Mouse (Mus musculus): ENCODE measurements around the gene Trmt1. TPM values are rescaled to one million over a fixed set of nuclear protein-coding genes. Genes with fewer than 3 reads are reported as not detected.
A peak's percentile ranks its signal among the peaks of the same experiment; 100 is the strongest.

The Trmt1 gene
- polyA plus RNA-seq, 1 experiment from 2014 or later, result 58.1 TPM

DNA sequence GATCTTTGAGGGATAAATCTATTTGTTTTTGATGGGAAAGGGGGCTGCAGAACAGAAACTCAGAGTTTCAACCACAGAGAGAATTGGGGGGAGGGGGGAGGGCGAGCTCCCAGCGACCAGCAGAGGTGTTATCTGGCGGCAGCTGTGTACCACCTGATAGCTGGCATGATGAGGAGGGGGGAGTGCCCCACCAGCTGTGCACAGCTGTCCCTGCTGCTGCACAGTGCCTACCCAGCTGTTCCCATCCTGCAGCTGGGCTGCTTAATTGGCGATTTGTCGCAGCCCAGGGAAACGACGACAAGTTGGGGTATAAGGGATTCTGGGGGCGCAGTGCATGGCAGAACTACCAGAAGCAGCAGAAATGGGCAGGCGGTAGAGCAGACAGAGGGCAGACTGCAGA is 38.6 kb downstream of the Trmt1 start:
- no peak overlapping the region for H3K4me3 ChIP-seq
- peak overlapping the region; percentile 60; the same call in 1 of the 2 replicates for H3K27ac ChIP-seq (replicated peaks)
- H3K9me3 ChIP-seq (replicated peaks), result no peaks in the 10 kb centered on the region
- peaks cover 50% of the 10 kb centered on the region for H3K4me1 ChIP-seq
- 51% methylated on average over 9 of the region's 9 CpGs for WGBS
- H3K27me3 ChIP-seq (ENCODE audit: low read depth, poor library complexity, severe bottlenecking), result peaks cover 100% of the 10 kb centered on the region
- H3K36me3 ChIP-seq, result no peaks in the 10 kb centered on the region
- DNase-seq (ENCODE audit: low spot score), result no peak

DNA sequence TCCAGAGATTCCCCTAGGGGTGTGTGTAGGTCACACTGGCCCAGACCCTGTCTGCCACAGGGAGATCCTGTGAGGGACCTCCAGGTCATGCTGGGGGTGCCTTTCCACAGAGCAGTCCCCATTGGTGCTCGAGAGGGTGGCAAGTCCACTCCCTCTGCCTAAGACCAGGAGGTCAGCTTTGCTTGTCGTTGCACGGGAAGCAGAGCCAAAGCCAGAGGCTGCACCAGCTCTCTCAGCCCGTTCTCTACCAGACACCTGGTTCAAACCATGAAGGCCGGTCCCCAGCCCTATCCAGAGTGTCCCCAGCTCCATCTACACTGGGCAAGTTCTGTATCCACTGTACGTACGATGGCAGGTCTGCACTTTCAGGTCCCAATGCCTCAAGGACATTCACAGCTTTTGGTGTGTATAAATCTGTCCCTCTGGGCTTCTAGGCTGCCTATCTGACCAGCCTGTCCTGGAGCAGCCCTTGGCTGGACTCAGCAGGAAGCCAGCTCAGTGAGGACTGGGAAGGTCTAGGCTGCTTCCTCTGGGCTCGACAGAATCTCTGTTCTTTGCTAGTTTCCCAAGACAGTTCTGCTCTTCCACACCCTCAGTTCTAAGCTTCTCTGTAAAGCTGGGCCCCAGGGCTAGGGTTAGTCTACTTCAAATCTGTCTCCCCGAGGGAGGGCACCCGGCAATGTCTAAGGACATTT is 39.3 kb downstream of the Trmt1 start:
- H3K27me3 ChIP-seq (ENCODE audit: low read depth, poor library complexity, severe bottlenecking), result peaks cover 100% of the 10 kb centered on the region
- no peak overlapping the region for H3K4me3 ChIP-seq
- DNase-seq (ENCODE audit: low spot score), result no peak
- no peaks in the 10 kb centered on the region for H3K36me3 ChIP-seq
- H3K4me1 ChIP-seq, result peaks cover 57% of the 10 kb centered on the region
- 58% methylated on average over 10 of the region's 10 CpGs for WGBS
- no peaks in the 10 kb centered on the region for H3K9me3 ChIP-seq (replicated peaks)
- H3K27ac ChIP-seq (replicated peaks), result peak overlapping the region; percentile 60; the same call in 1 of the 2 replicates

DNA sequence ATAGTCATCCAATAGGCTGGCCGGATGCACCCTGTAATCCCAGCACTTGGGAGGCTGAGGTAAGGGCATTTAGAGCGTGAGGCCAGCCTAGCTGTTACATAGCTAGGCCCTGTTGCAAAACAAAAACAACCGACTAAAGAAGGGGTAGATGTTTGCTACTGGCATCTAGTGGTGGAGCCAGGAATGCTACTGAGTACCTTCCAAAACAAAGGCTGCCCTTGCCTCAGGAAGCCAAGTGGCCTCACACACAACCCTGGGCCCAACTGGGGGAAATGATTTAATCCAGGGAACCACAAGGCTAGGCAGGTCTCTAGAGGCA is 39.8 kb downstream of the Trmt1 start:
- no peak for DNase-seq (ENCODE audit: low spot score)
- Histone ChIP-seq H3K27ac (replicated peaks) (peak overlapping the region; percentile 60; the same call in 1 of the 2 replicates), H3K4me1 (peaks cover 62% of the 10 kb centered on the region), H3K27me3 (ENCODE audit: low read depth, poor library complexity, severe bottlenecking) (peaks cover 100% of the 10 kb centered on the region), H3K9me3 (replicated peaks) (no peaks in the 10 kb centered on the region), H3K36me3 (no peaks in the 10 kb centered on the region), H3K4me3 (no peak overlapping the region)
- WGBS, result 17% methylated on average over 3 of the region's 3 CpGs

DNA sequence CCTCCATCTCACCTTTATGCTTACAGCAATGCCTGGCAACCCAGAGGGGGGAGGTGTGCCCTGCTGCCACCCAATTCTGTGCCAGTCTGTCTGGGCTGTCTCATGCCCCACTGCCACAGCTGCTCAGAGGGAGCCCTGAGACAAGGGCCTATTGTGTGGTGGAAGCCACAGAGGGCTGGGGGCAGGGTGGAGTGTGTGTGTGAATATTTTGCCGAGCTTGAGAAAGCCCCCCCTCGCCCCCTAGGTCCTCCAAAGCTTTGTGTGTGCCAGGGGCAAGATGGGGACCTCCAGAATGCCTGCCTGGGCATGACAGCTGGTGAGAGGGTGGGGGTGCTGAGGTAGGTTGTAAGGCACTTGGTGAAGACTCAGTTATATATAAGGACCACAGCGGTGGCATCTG is 42.4 kb downstream of the Trmt1 start:
- Histone ChIP-seq H3K9me3 (replicated peaks) (no peaks in the 10 kb centered on the region), H3K36me3 (no peaks in the 10 kb centered on the region), H3K27ac (replicated peaks) (peak overlapping the region; percentile 82), H3K4me1 (peaks cover 75% of the 10 kb centered on the region), H3K4me3 (no peak overlapping the region), H3K27me3 (ENCODE audit: low read depth, poor library complexity, severe bottlenecking) (peaks cover 100% of the 10 kb centered on the region)
- WGBS, result 75% methylated on average over 3 of the region's 3 CpGs
- no peak for DNase-seq (ENCODE audit: low spot score)

DNA sequence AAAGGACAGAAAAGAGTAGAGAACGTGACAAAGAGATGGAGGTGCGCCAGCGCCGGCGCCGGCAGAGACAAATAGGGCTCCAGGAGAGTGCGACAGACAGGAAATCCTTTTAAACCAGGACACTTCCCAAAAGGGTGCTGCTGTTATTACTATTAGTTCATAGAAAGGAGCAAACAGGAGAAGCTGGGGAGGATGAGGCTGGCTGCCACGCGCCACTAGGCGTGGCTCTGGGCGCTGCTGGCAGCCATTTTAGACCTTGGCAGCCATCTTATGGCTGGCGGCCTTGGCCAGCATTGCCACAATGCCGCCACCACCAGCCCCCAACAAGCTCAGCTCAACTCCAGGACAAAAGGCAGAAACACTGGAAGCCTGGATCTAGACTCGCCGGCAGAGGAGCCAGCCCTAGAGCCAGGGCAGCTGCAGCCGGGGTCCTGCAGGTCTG is 43.8 kb downstream of the Trmt1 start:
- no peak for DNase-seq (ENCODE audit: low spot score)
- 93% methylated on average over 16 of the region's 16 CpGs for WGBS
- peaks cover 100% of the 10 kb centered on the region for H3K27me3 ChIP-seq (ENCODE audit: low read depth, poor library complexity, severe bottlenecking)
- H3K36me3 ChIP-seq, result no peaks in the 10 kb centered on the region
- H3K4me3 ChIP-seq, result no peak overlapping the region
- H3K27ac ChIP-seq (replicated peaks), result peak overlapping the region; percentile 82; the same call in 1 of the 2 replicates
- no peaks in the 10 kb centered on the region for H3K9me3 ChIP-seq (replicated peaks)
- H3K4me1 ChIP-seq, result peaks cover 61% of the 10 kb centered on the region

DNA sequence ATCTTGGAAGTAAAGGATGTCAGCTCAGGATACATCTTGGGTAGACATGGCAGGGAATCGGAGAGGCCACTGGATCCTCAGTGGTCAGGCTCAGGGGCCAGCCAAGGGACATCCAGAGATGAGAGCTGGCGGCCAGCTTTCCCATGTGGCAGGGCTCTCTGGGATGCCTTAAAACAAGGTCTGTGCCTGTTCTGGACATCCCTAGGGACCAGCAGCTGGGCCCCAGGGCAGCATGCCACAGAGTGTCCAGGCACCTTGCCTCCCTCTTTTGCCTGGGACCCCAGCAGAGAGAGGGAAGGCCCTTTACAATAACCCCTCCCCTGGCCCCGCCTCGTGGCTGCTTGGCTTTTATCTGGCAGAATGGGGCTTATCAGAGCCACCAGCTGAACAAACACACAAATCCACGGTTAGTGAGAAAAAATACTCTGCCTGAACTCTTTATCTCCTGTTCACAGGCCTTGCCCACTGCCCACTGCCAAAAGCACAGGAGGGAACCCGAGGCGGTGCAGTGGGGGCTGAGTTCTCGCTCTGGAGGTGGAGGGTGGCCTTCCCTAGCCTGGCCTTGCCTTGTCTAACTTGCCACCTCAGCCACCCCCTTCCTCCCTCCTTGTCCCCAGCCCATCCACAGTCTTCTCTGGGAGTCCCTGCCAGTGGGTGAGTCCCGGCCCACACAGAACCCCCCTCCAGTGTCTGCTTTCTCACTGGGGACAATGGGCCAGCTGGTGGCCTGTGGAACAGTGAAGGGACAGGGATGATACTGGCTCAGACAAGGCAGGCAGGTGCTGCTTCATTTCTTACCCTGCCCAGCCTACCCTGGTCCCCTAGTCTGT is 44.6 kb downstream of the Trmt1 start:
- H3K4me1 ChIP-seq, result peaks cover 56% of the 10 kb centered on the region
- H3K36me3 ChIP-seq, result no peaks in the 10 kb centered on the region
- peaks cover 100% of the 10 kb centered on the region for H3K27me3 ChIP-seq (ENCODE audit: low read depth, poor library complexity, severe bottlenecking)
- no peaks in the 10 kb centered on the region for H3K9me3 ChIP-seq (replicated peaks)
- H3K4me3 ChIP-seq, result 0 out of 2 replicates have a peak overlapping the region, but pooled peaks have one; percentile 16
- DNase-seq (ENCODE audit: low spot score), result no peak
- WGBS, result 28% methylated on average over 9 of the region's 9 CpGs
- H3K27ac ChIP-seq (replicated peaks), result peak overlapping the region; percentile 82

DNA sequence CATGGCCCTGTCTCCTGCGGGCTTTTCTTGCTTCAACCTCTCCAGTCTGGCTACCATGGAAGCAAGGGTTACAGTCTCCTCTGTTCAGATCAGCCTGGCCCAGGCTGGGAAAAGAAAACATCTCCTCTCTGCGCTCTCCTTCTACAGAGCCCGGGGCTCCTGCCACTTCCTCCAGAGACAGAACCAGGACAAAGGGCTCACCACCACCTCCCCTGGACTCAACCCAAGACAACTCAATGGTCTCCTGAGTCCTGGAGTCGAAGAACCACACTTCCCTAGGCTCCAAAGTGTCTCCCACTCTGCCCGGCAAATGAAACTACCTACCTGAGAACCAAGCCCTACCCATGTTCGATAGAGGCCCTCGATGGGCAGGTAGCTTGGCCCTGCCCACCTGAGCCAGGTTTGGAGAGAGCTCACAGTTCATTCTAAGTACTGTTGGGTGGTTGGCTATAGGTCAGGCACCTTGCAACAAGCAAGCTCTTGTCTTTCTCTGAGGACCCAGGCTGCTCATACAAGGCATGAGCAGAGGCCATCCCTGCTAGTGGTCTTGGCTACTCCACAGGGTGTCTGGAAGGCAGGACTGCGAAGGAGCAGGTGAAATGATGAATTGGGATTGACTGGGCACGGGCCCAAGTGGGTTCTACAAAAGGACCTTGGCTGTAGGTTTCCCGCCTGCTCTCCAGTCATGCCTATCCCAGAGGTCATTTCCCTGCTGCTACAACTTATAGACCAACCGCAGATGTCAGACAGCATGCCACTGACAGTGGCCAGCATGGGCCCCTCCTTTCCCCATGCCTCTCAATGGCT is 45.5 kb downstream of the Trmt1 start:
- H3K4me1 ChIP-seq, result peaks cover 53% of the 10 kb centered on the region
- no peak for DNase-seq (ENCODE audit: low spot score)
- H3K27me3 ChIP-seq (ENCODE audit: low read depth, poor library complexity, severe bottlenecking), result peaks cover 100% of the 10 kb centered on the region
- peak overlapping the region; percentile 82 for H3K27ac ChIP-seq (replicated peaks)
- WGBS, result 71% methylated on average over 11 of the region's 11 CpGs
- H3K9me3 ChIP-seq (replicated peaks), result no peaks in the 10 kb centered on the region
- no peak overlapping the region for H3K4me3 ChIP-seq
- no peaks in the 10 kb centered on the region for H3K36me3 ChIP-seq

DNA sequence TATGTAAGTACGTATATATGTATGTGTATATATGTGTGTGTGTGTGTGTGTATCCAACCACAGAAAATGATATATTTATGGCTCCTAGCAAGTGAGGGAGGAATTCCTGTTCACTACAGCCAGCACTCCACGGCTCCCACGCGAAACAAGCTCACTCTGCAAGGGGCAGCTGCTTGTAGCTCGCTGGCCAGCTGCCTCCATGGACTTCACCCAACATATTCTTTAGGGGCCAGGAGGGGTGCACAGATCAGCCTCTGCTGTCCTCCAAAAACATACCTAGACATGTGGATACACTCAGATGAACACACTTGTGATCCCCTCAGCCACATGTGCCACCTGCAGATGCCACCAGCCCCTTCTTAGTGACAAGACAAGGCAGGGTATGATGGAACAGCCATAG is 46.4 kb downstream of the Trmt1 start:
- 79% methylated on average over 5 of the region's 5 CpGs for WGBS
- Histone ChIP-seq H3K27me3 (ENCODE audit: low read depth, poor library complexity, severe bottlenecking) (peaks cover 100% of the 10 kb centered on the region), H3K9me3 (replicated peaks) (no peaks in the 10 kb centered on the region), H3K36me3 (no peaks in the 10 kb centered on the region), H3K27ac (replicated peaks) (no peak overlapping the region; the same call in 1 of the 2 replicates), H3K4me3 (no peak overlapping the region), H3K4me1 (peaks cover 54% of the 10 kb centered on the region)
- DNase-seq (ENCODE audit: low spot score), result no peak

DNA sequence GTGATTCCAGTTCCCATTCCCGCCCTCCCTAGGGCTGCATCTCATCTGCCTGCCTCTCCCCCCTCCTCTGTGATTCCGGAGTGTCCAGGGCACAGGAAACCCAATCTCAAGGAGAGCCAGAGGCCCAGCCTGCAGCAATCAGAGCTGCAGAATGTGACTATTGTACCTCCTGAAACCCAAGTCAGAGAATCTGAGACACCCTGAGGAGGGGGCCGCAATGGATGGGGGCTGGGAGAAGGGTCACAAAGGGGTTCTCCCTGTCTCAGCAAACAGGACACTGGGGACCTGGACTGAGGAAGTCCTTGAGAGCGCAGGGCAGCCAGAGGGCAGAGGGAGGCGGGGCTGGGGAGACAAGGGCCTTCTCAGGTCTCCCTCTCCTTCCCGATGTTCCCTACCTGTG is 46.9 kb downstream of the Trmt1 start:
- WGBS, result 58% methylated on average over 6 of the region's 6 CpGs
- H3K27ac ChIP-seq (replicated peaks), result no peak overlapping the region; the same call in 1 of the 2 replicates

DNA sequence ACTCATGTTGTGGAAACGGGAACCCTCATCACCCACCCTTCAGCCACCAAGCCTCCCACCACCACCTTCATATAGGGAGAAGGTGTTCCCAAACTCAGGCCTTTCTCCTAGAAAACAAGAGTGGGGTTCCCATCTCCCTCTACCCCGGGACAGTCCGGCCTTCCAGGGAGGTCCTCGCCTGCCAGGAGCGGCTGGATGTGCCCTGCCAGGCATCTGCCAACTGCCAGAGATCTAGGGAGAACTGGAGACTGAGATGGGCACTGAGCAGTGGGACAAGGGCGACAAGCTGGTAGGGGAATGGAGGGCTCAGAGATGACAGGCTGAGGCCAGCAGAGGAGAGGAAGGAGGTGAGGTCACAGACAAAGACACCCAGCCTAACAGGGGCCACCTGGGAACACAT is 47.9 kb downstream of the Trmt1 start:
- Histone ChIP-seq H3K36me3 (no peaks in the 10 kb centered on the region), H3K4me1 (peaks cover 59% of the 10 kb centered on the region), H3K27ac (replicated peaks) (no peak overlapping the region), H3K4me3 (no peak overlapping the region), H3K9me3 (replicated peaks) (no peaks in the 10 kb centered on the region), H3K27me3 (ENCODE audit: low read depth, poor library complexity, severe bottlenecking) (peaks cover 100% of the 10 kb centered on the region)
- no peak for DNase-seq (ENCODE audit: low spot score)
- 86% methylated on average over 6 of the region's 6 CpGs for WGBS

More for the DNA sequence above, 46.9 kb downstream of the Trmt1 start:
- Histone ChIP-seq H3K4me1 (peaks cover 58% of the 10 kb centered on the region), H3K9me3 (replicated peaks) (no peaks in the 10 kb centered on the region), H3K4me3 (no peak overlapping the region), H3K36me3 (no peaks in the 10 kb centered on the region), H3K27me3 (ENCODE audit: low read depth, poor library complexity, severe bottlenecking) (peaks cover 100% of the 10 kb centered on the region)
- no peak for DNase-seq (ENCODE audit: low spot score)

DNA sequence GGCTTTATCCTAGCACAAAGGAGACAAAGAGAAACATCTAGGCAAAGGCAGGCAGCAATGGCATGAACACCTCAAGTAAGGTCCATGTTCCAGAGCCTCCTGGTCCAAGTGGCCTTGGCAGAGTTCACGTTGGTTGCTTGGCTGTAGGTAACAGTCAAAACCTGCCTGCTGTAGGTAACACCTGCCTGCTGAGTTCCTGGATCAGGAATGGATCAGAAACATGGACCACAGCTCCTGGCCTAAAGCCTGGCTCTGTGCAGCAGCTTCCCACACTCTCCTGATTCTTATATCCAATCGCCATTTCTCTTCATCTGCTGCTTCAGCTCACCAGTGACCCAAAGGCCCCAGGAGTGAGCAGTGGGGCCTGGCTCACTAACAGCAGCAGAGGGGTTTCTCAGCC is 48.6 kb downstream of the Trmt1 start:
- no peak overlapping the region for H3K4me3 ChIP-seq
- H3K27me3 ChIP-seq (ENCODE audit: low read depth, poor library complexity, severe bottlenecking), result peaks cover 100% of the 10 kb centered on the region
- DNase-seq (ENCODE audit: low spot score), result no peak
- H3K4me1 ChIP-seq, result peaks cover 59% of the 10 kb centered on the region
- no peaks in the 10 kb centered on the region for H3K9me3 ChIP-seq (replicated peaks)
- H3K36me3 ChIP-seq, result no peaks in the 10 kb centered on the region
- no peak overlapping the region for H3K27ac ChIP-seq (replicated peaks)
- WGBS, result 95% methylated on average over 2 of the region's 2 CpGs

DNA sequence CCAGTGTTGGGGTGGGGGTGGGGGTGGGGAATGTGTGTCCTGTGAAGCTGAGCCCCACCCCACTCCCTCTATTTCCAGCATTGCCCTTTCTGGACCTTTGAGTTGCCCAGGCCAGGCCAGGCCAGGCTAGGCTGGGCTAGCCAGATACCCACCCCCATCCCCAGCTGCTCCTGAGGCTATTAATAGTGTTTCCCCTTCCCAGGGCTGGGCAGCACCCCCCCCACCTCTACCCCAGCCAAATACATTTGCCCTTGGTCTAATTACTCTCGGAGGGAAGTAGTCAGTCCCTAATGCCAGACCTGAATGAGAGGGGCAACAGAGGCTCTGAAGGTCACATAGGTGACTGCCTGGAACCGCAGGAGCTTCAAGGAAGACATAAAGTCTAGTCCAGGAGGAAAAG is 49.5 kb downstream of the Trmt1 start:
- peaks cover 50% of the 10 kb centered on the region for H3K4me1 ChIP-seq

More for the DNA sequence above, 49.5 kb downstream of the Trmt1 start:
- 54% methylated on average over 2 of the region's 2 CpGs for WGBS
- Histone ChIP-seq H3K27me3 (ENCODE audit: low read depth, poor library complexity, severe bottlenecking) (peaks cover 100% of the 10 kb centered on the region), H3K27ac (replicated peaks) (no peak overlapping the region), H3K4me3 (no peak overlapping the region), H3K36me3 (no peaks in the 10 kb centered on the region), H3K9me3 (replicated peaks) (no peaks in the 10 kb centered on the region)
- no peak for DNase-seq (ENCODE audit: low spot score)

All from midbrain, embryonic 10.5 days (tissue).